Mouse (Mus musculus) C2C12 (cell line): ENCODE data around the gene Tnni1.

Experiments used
- CTCF ChIP-seq: IDR thresholded peaks from one replicate; pipeline ENCODE4 v1.5.1; 2011; ENCODE audit not compliant: control insufficient read depth, insufficient read depth, insufficient read length
- FOSL1 ChIP-seq: IDR thresholded peaks from one replicate; pipeline ENCODE4 v1.8.0; 2011; ENCODE audit warnings: mild to moderate bottlenecking, low read length; ENCODE audit not compliant: poor library complexity, insufficient read depth, severe bottlenecking

- TF ChIP-seq CTCF (no peak), FOSL1 (no peak)
Measured at GRCm38 (mm10) chr1:135817595-135817994, 38.4 kb downstream of the Tnni1 start.
